Mouse (Mus musculus): Measurements from ENCODE around the gene Fabp6.

Fabp6 gene

DNA sequence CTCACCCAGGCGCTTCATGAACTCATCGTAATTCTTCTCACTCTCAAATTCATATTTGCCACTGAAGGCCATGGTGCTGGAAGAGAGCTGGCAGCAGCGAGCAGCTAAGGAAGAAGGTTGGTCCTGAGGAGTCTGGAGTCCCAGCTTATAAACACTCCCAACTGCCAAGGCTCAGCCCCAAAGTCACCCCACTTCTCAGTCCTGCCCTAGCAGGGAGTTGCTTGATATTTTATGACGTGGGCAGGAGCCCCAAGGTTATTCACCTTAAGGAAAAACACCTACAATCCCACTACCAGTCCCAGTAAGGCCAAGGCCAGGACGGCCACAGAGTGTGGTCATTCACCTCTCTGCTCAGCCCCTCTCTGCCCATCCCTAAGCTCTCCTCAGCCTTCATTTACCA lies at the start of gene Fabp6:
Gene Fabp6, minus strand, starts transcription at position 101 of the 400 bp plus-strand sequence.
- no peak for DNase-seq (ENCODE audit: low spot score in 2 of 2)

GRCm38 (mm10) chr11:43645286-43645685 lies 43.9 kb upstream of the Fabp6 start:
- DNase-seq (ENCODE audit: low spot score in 2 of 2) = no peak

DNA sequence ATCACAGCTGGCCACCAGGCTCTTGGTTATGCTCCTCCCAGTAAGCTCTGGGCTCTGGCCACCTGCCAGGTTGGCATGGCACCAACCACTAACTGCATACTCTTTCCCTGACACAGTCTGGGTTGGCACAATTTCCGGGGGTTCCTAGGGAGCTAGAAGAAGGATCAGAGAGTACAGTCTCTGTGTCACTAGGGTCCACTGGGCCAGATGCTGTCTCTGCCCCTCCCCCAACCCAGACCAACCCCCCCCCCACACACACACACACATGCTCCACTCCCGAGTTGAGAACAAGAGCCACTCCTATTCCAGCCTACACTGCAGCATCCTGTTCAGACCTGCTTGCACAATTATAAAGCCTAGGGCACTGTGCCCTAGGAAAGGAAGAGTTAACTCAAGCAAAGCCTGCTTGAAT lies 41.8 kb upstream of the Fabp6 start:
- peak; percentile 39 to 47 for DNase-seq (ENCODE audit: low spot score in 2 of 2)

DNA sequence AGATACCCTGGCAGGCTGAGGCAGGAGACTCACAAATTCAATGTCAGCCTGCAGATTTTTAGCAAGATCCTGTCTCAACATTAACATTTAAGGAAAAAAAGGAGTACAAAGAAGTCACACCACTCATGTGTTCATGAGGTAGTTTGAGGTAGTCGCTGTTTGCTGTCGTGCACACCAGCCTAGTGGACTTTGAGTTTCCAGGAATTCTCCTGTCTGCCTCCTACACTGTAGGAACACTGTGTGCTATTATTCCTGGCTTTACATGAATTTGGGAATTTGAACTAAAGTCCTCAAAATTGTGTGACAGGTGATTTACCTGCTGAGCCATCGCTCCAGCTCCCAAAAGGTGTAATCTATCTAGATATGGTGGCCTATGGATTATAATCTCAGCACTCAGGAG lies 37.1 kb upstream of the Fabp6 start:
- no peak for DNase-seq (ENCODE audit: low spot score in 2 of 2)

DNA sequence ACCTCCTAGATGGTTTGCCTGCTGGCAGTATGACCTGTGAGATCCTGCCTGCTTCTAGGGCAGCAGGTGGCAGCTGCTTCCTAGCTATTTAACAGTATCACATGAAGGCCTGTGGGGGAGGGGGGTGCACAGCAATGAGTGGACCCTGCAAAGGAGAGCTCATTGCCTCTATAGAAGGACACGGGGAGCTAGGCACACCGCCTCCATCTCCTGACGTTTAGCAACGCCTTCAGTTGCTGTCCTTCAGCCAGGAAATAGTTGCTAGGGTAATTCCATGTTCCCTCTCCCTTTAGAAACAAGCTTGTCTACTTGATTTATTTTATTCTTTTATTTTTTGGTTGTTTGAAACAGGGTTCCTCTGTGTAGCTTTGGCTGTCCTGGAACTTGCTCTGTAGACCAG lies 35.4 kb upstream of the Fabp6 start:
- peak in 1 of 2 experiments; percentile 45 for DNase-seq (ENCODE audit: low spot score in 2 of 2)

DNA sequence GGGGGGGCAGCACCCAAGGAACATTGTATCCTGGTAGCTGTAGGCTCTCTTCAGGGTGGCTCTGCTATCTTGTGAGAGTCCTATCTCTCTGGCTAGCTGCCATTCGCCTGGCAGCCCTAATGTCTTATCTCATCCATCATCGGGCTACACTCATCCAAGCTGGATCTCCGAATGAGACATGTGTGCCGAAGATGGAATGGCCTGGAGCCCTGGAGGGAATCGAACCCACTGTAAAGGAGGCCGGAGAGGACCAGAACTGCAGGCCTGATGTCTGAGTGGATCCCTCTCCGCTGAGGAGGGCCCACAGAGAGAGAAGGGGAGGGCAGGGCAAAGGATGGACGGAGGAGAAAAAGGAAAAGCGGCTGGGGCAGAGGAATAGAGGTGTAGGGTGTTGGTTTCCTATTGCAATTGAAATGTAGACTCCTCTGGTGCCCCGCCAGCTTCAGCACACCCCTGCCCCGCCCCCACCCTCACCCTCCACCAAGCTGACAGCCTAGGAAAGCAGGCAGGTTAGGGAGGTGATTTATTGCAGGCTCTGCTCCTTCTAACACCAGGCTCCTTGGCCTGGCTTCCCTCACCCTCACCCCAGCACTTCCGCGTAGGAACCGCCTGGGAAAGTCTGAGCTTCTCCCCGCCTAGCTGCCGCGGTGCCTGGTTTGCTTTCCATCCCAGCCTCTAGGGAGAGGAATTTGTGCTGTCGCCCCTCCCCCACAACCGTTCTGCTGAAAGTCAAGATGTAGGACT lies 32.5 kb upstream of the Fabp6 start:
- peak; percentile 45 to 47 for DNase-seq (ENCODE audit: low spot score in 2 of 2)

GRCm38 (mm10) chr11:43633165-43633564 lies 31.8 kb upstream of the Fabp6 start:
- DNase-seq (ENCODE audit: low spot score in 2 of 2) = no peak

DNA sequence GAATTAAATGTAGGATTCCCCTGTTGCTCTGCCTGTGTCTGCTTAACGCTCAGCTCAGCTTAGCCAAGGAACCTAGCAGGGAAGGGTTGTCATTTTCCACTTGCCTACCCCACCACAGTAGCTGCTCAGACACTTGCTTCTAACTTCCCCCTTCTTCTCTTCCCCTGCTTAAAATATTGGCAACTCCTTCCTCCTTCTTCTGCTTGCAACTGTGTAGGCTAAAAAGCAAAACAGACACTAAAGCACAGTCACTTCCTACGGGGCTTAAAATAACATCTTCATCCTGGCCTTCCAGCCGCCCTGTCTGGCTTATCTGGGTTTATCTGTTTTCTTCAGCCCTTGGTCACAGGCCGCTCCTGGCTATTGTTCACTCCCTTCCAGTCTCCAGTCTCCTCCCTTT lies 31.2 kb upstream of the Fabp6 start:
- peak in 1 of 2 experiments; percentile 20 for DNase-seq (ENCODE audit: low spot score in 2 of 2)

DNA sequence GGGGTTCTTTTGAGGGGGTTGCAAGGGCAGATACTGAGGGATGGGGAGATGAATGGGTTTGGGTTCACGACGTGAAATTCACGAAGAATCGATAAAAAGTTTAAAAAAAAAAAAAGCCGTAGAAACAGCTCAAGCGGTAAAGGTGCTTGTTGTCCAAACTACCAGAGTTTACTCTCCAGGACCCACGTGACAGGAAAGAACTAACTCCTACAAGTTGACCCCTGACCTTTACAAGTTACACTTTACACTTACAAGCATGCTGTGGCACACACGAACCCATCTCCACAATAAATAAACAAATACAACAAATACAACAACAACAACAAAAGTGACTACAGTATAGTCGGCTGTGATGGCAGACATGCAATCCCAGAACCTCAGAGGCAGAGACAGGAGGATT lies 30.3 kb upstream of the Fabp6 start:
- DNase-seq (ENCODE audit: low spot score in 2 of 2) = no peak

DNA sequence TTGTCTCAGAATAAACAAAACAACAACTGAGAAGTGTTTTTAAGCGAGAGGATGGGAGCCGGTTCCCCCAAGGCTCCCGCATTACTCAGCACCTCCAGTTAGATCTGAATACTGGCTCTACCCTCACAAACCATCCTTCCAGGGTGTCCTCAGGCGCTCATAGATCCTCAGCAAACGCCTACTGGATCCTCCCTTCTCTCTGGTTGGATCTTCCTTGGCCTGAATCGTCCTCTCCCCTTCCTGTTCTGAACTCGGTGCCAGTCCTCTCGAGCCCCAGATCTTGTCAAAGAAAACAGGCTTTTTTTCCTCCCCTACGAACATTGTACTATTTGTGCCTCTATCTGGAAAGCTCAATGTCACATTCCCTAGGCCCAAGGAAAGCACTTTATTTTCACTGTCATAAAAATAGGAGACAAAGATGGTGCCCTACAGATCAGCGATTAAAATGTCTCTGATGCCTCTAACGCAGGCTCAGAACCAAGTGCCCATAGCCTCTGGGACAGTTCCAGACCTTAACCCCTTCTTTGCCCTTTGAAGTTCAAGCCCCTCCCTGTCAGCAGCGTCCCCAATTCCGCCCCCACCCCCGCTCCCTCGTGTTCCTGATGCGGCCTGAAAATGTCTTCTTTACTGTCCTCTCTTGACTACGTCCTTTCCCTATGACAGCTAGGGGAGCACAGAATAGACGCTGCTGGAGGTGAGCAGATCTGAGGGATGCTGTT lies 25.7 kb upstream of the Fabp6 start:
- no peak for DNase-seq (ENCODE audit: low spot score in 2 of 2)

DNA sequence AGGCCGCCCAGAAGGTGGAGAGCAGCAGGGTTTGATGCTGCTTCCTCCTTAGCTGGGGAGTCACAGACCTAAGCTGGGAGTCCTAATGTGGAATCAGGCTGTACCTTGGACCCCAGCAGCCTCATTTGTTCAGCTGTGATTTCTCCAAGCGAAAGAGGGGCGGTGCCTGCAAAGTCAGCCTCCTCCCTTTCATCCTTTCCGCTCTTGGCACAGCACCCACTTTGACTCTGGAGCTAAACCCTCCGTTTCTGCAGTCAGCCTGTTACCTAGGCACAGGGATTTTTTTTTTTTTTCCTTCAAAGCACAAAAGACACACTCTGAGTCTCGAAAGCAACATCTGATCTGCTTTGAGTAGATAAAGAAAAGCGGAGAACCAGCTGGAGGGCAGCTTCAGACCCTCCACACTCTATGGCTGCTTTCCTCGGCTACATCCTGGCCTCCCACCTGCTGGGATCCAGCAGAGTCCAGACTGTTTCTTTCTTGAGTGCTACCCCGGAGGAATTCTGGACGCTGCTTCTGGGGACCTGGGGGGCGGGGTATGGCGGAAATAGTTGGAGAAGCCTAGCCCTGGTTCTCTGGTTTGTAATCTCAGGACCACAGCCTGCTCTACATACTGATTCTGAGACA lies 25.1 kb upstream of the Fabp6 start:
- peak in 1 of 2 experiments; percentile 22 for DNase-seq (ENCODE audit: low spot score in 2 of 2)

DNA sequence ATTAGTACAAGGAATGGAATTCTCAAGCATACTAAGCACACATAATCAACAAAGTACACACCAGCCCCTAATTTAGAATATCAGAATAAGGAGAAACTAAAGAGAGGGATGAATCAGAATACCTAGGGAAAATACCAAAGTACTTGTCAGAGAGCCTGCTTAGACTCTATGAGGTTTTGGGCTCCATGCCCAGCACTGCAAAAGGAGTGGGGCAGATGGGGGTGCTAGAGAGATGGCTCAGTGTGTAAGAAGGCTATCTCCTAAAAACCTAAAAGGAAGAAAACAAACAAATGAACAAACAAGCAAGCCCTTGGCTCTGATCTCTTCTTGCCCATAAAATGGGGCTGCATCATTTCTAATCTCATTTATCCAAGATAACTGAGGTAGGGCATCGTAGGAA lies 23.0 kb upstream of the Fabp6 start:
- no peak for DNase-seq (ENCODE audit: low spot score in 2 of 2)

DNA sequence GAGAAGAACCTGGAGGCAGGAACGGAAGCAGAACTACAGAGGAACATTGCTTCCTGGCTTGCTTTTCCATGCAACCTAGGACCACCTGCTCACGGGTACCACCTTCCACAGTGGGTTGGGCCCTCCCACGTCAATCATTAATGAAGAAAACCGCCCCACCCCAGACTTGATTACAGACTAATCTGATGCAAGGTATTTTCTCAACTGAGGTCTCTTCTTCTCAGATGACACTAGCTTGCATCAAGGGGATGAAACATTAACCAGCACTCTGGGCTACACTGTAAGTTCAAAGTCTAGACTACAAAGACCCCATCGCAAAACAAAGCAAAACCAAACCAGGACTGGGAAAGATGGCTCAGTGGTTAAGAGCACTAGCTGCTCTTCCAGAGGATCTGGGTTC lies 20.4 kb upstream of the Fabp6 start:
- DNase-seq (ENCODE audit: low spot score in 2 of 2) = no peak

DNA sequence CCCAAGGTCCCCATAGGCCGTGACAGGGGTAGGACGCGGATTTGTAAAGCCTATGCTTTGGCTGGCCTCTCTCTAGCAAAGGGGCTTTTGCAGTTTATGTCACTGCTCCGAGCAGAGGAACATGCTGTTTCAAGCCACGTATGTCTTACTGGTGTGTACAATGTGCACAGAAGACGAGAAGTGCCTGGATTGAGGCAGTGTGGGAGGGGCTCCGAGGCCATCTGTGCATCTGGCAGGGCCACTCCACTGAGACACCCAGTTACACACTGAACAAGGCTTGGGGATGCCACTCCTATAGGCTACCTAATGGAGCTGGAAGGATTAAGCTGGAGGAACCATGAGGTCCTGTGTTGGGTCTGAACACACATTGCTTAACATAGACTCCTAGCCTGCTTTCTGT lies 17.1 kb upstream of the Fabp6 start:
- DNase-seq (ENCODE audit: low spot score in 2 of 2) = no peak

- no peak for DNase-seq (ENCODE audit: low spot score in 2 of 2)
Observed at GRCm38 (mm10) chr11:43617924-43618323, 16.6 kb upstream of the Fabp6 start.

GRCm38 (mm10) chr11:43612834-43613488 lies 11.6 kb upstream of the Fabp6 start:
- peak; percentile 65 to 73 for DNase-seq (ENCODE audit: low spot score in 2 of 2)

DNA sequence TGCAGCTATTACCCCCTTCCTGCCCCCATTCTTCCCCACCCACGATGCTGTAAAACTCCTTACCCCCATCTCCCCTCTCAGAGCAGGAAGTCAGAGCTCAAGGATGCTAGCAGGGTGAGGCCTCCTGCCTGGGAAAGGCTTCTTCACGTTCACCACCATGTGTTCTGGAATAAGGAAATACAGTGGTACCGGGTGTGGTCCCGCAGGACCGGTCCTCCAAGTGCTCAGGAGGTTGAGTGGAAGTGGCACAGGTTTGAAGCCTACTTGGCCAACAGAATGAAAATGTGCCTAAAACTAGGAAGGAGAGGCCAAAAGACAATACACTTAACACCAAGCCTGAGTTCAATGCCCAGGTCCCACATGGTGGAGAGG lies 9.3 kb upstream of the Fabp6 start:
- DNase-seq (ENCODE audit: low spot score in 2 of 2) = no peak

DNA sequence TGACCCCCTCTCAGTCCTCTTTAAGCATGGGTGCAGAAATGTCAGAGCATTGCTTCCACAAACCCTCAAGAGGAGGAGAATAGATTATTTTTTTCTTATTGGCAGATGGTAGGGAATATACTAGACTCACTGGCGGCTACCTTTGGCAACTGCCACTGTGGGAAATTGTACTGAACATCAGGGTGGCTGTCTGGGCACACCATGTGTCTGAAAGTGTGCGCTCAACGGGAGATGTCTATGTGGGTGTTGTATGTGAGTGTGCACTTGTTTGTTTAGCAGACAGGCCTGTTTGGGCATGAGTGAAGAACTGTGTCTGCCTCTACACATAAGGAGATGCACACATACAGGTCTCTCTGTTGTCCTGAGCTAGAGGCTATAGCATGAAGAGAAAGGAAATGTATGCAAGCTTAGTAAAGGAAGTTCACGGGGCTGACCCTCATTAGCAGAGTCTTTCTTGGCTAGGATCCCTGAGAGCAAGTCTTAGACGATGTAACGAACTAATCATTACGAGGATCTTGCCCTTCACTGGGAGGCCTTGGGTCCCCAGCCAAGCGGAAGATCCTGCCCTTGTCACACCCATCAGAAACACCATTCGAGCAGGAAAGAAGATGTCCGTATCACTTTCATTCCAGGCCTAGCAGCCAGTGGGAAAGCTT lies 8.8 kb upstream of the Fabp6 start:
- no peak for DNase-seq (ENCODE audit: low spot score in 2 of 2)

- DNase-seq (ENCODE audit: low spot score in 2 of 2) = no peak
Observed at GRCm38 (mm10) chr11:43608440-43608839, 7.1 kb upstream of the Fabp6 start.

DNA sequence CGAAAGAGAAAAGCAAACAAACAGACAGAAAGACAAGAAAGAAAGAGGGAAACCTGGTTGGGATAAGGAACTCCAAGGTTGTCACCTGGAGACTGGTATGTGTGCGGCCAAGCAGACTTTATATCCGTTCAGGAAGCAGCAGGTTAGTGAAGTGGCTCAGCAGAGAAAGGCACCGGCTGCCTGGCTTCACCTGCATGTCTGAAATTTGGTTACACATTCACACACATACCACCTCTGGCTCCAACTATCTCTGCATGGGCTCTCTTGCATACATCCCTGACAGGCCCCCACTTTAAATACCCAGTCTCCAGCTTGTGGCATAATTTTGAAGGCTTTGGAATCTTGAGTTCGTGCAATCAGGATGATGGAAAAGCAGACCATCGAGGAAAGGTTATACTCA lies 4.5 kb upstream of the Fabp6 start:
- no peak for DNase-seq (ENCODE audit: low spot score in 2 of 2)

DNA sequence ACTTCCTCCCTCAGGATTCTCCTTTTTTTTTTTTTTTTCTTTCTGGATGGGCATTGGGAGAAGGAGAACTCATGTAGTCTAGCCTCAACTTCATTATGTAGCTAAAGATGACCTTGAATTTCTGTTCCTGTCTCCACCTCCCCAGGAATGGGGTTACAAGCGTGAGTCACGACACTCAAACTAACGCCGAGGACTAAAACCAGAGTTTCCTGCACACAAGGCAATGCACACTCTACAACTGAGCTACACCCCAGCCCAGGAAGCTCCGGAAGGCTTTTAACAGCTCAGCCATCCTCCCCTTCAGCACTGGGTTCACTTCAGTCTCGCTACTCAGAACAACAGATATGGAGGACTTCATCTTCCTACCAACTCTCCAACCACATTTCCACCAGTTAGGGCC lies 3.6 kb upstream of the Fabp6 start:
- DNase-seq (ENCODE audit: low spot score in 2 of 2) = no peak

DNA sequence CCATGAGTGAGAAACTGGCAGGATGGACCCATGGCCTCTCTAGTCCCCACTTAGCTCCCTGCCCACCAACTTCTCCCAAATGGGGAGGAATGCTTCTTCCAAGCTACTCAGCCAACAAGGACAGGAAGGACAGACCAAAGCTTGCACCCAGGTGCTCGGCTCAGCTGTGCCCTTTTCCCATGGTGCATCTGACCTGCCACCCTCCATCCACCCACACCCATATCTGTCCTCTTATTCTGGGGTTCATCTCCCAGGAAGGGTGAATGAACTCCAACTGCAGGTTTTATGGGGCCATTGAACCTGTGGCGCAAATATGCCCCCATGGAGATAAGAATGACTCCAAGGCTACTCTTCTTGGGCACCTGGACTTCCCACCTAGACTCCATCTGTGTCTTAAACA lies 2.9 kb upstream of the Fabp6 start:
- no peak for DNase-seq (ENCODE audit: low spot score in 2 of 2)

Data from right cerebral cortex, postnatal 36 days (tissue).